Mouse (Mus musculus) neural tube, embryonic 13.5 days (tissue): ENCODE measurements at regions not wholly inside any gene's neighbourhood (a gene's known extent, or its start where the extent isn't known, plus 50 kb on each side); places are given as distances from the start of the nearest gene placed in this dataset.

Experiments used
- ATAC-seq: fragments of 200-750 bp; cut with Nextera tagmentation; 2 replicates; pipeline ENCODE4 v1.8.0; 2017; ENCODE audit warnings: low read depth, mild to moderate bottlenecking, moderate TSS enrichment, moderate library complexity
- H3K27ac ChIP-seq: fragments of 300-500 bp; sonication (generic); replicated peaks from 2 replicates; pipeline ENCODE4 v1.5.1; 2015; ENCODE audit warnings: moderate library complexity, mild to moderate bottlenecking, inconsistent platforms
- H3K27me3 ChIP-seq: fragments of 300-500 bp; sonication (generic); 2 replicates; pipeline ENCODE4 v1.6.1; 2015; ENCODE audit warnings: mild to moderate bottlenecking, inconsistent platforms
- H3K36me3 ChIP-seq: fragments of 300-500 bp; sonication (generic); 2 replicates; pipeline ENCODE4 v1.6.1; 2015; ENCODE audit warnings: mild to moderate bottlenecking, inconsistent platforms
- H3K4me1 ChIP-seq: fragments of 300-500 bp; sonication (generic); replicated peaks from 2 replicates; pipeline ENCODE4 v1.6.1; 2015; ENCODE audit warnings: inconsistent platforms
- H3K4me2 ChIP-seq: fragments of 300-500 bp; sonication (generic); 2 replicates; pipeline ENCODE4 v1.6.1; 2015; ENCODE audit warnings: inconsistent platforms, mild to moderate bottlenecking, moderate library complexity
- H3K4me3 ChIP-seq: fragments of 300-500 bp; sonication (generic); 2 replicates; pipeline ENCODE4 v1.5.1; 2015; ENCODE audit warnings: mild to moderate bottlenecking, inconsistent platforms
- H3K9ac ChIP-seq: fragments of 300-500 bp; sonication (generic); 2 replicates; pipeline ENCODE4 v1.6.1; 2015; ENCODE audit warnings: moderate library complexity, mild to moderate bottlenecking, inconsistent platforms
- H3K9me3 ChIP-seq: fragments of 300-500 bp; sonication (generic); 2 replicates; pipeline ENCODE4 v1.6.1; 2016; ENCODE audit warnings: inconsistent platforms
- WGBS: fragments of 180-500 bp; shearing (Covaris S2); methylation state at CpG from one replicate; pipeline ENCODE4 v1.1.7; 2015; 5-methylcytosine and 5-hydroxymethylcytosine counted together

DNA sequence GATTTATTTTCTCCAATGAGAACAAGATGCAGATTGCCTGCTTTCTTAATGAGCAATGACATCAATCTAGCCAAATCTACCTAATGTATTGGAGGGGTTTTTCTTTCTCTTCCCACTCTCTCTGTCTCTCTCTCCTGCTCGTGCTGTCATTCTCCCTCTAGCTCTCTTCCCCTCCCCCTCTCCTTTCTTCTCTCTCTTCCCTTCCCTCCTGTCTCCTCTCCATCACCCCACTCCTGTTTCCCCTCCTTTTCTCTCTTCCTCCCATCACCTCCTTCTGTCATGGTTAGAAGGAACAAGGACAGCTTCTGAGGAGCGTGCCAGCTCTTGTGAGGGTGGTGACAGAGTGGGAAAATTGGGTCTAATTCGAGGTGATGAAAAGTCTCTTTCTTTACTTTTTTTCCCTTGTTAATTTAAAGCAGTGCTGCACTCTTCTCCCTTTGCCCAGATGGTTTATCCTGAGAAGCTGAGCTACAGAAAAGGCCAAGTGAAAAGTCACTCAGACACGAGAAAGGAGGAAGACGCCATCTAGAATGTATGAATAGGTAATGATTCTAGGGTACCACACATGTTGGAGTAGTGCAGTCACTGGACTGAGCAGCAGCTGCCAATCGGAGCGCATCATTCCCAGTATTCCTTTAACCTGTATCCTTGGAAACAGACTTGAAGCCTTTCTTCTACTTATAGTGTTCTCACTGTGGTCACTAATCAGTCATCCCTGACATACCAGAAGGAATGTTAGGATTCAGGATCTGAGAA lies 163.2 kb upstream of the Fam92a start:
- peaks cover 21% of the 10 kb centered on the region for H3K4me1 ChIP-seq
- 54% methylated on average over 7 of the region's 7 CpGs for WGBS
- no peaks in the 10 kb centered on the region for H3K9me3 ChIP-seq
- H3K4me3 ChIP-seq: no peak overlapping the region
- H3K9ac ChIP-seq: no peak overlapping the region
- peak overlapping the region; percentile 81 for H3K27ac ChIP-seq
- H3K36me3 ChIP-seq: no peaks in the 10 kb centered on the region
- H3K27me3 ChIP-seq: no peaks in the 10 kb centered on the region
- peak overlapping the region; percentile 14 for H3K4me2 ChIP-seq
- ATAC-seq: peak; percentile 52

DNA sequence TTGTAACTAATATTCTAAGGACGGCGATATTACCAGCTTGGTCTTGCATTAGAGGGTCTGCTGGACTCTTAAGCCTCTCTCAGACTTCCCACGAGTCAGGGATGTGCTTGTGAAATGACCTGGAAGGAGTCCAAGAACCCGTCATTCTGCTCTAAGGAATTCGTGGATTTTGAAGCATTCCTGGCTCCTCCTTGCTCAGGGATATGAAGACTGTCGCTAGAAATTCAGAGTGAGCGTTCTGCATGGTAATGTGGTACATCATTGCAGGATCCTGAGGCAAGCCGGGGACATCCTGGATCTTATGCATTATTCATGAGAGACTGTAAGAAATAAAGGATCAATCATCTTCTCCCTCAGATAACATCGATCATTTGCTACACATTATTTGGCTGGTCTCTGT lies 162.6 kb upstream of the Fam92a start:
- ATAC-seq: peak; percentile 91
- peaks cover 21% of the 10 kb centered on the region for H3K4me1 ChIP-seq
- no peaks in the 10 kb centered on the region for H3K36me3 ChIP-seq
- peak overlapping the region; percentile 14 for H3K4me2 ChIP-seq
- peak overlapping the region; percentile 81 for H3K27ac ChIP-seq
- WGBS: 41% methylated on average over 9 of the region's 9 CpGs
- 0 out of 2 replicates have a peak overlapping the region, but pooled peaks have one; percentile 12 for H3K9ac ChIP-seq
- H3K27me3 ChIP-seq: no peaks in the 10 kb centered on the region
- no peaks in the 10 kb centered on the region for H3K9me3 ChIP-seq
- H3K4me3 ChIP-seq: no peak overlapping the region

DNA sequence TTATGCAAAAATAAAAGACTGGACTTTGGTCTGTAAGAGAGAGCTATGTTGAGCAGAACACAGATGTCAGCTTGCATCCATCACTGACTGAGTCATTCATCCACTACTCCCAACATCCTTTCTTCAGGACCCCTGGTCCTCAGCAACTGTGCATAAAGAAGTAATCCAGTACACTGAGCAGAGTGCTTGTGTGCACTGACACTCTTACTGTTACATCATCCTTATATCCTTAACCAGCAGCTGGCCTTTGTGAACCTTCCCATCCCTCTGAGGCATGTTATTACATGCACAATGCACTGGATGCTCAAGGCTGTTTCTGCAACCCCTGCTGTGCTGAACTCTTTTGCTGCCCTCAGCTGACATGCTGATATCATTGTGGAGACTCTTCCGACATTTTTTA lies 144.2 kb upstream of the Fam92a start:
- ATAC-seq: no peak
- Histone ChIP-seq H3K9ac (no peak overlapping the region), H3K4me3 (no peak overlapping the region), H3K4me1 (peaks cover 2% of the 10 kb centered on the region; the same call in 1 of the 2 replicates), H3K27ac (0 out of 2 replicates have a peak overlapping the region, but pooled peaks have one; percentile 14), H3K27me3 (no peaks in the 10 kb centered on the region), H3K4me2 (no peak overlapping the region), H3K36me3 (no peaks in the 10 kb centered on the region), H3K9me3 (no peaks in the 10 kb centered on the region)
- WGBS: 53% methylated on average over 1 of the region's 1 CpGs

DNA sequence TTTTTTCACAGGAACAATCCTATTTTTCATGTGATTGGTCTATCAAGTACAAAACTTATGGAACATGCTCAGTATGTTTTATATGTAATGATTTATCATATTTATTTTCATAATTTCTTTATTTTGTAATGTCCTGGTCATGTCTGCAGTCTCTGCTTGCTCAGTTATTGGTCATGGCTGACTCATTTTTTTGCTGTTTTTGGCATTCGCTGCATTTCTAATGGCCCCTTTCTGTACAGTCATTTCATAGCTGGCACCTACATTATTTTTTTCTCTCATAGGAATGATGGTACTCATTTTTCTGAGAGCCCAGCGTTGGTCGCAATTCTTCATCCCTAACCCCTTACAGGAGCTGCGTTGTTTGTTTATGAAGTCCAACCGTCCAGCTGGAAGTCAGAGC lies 136.5 kb upstream of the Fam92a start:
- no peaks in the 10 kb centered on the region for H3K27me3 ChIP-seq
- no peak overlapping the region for H3K4me3 ChIP-seq
- H3K36me3 ChIP-seq: no peaks in the 10 kb centered on the region
- ATAC-seq: no peak
- no peak overlapping the region for H3K4me2 ChIP-seq
- no peak overlapping the region for H3K9ac ChIP-seq
- H3K4me1 ChIP-seq: peaks cover 24% of the 10 kb centered on the region
- 69% methylated on average over 5 of the region's 5 CpGs for WGBS
- no peaks in the 10 kb centered on the region for H3K9me3 ChIP-seq
- H3K27ac ChIP-seq: peak overlapping the region; percentile 68; the same call in 1 of the 2 replicates

DNA sequence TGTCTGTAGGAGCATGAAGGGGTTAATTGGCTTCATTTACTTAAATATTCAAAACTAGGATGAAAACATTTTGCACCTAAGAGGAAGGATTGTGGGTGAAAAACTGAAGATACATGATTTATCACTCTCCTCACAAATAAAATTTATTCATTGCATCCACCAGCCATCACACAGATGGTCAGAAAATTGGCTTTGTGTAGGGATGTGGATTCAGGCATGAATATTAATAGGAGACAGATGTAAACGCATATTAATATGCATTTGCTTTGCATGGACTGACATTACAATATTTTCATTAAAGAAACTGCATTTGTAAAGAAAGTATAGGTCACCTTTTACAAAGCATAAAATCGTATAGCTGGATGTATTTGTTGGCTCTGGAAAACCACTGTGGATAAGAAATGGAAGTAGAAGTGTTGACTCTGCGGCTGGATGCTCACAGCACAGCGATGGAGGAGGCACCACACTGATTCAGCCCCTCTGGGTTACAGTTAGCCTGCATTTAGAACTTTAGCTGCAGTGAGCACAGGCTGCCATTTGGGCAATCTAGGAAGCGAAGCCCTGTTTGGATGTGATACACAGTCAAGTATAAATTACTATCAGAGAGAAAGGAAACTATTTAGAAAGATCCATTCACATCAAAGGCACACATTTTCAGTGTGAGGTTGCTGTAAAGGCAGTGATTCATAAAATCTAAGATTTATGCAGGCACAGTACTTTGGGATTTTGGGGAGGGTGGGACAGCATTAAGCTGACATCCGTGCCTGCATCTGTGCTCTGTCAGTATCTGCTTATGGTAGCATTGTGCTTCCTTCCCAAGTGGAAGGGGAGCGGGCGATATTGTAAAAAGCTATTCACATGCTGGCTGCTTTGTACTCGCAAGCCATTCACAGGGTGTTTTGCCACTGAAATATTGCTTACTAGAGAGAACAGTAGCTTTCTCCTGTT lies 135.1 kb upstream of the Fam92a start:
- Histone ChIP-seq H3K4me2 (peak overlapping the region; percentile 36), H3K36me3 (no peaks in the 10 kb centered on the region), H3K27ac (peak overlapping the region; percentile 86), H3K4me3 (no peak overlapping the region), H3K9me3 (no peaks in the 10 kb centered on the region), H3K9ac (peak overlapping the region; percentile 46; the same call in 1 of the 2 replicates), H3K27me3 (no peaks in the 10 kb centered on the region), H3K4me1 (peaks cover 24% of the 10 kb centered on the region)
- ATAC-seq: peak; percentile 90
- 29% methylated on average over 9 of the region's 9 CpGs for WGBS

DNA sequence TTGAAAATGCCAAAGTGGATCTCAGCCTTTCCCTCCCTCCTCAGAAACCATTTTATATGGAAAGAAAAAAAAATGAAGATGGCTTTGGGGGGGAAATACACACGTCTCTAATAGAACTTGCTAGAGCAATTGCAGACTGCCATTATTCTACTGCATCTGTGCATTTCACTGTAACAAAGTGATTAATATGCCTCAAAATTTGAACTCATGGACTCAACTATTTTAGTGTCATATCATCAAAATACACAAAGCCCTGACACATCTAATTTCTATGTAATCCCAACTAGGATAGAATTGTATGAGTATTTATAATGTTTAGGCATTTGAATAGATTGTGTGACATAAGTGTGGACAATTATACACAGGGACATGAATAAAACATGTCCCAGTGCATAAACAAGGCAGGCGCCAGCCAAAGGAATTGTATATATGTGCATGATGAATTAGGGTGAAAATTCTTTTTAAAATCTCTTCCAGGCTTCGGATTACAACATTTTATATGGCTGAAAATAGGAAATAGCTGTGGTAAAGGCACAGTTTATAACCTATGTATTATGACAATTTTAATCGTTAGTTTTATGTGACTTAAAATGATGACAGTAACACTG lies 115.4 kb upstream of the Fam92a start:
- ATAC-seq: peak; percentile 51; the same call in 1 of the 2 replicates
- H3K9me3 ChIP-seq: no peaks in the 10 kb centered on the region; the same call in 1 of the 2 replicates
- H3K27ac ChIP-seq: peak overlapping the region; percentile 79
- no peak overlapping the region for H3K9ac ChIP-seq
- H3K4me3 ChIP-seq: no peak overlapping the region
- peaks cover 4% of the 10 kb centered on the region for H3K4me1 ChIP-seq
- no peaks in the 10 kb centered on the region for H3K36me3 ChIP-seq
- no peak overlapping the region for H3K4me2 ChIP-seq
- 46% methylated on average over 4 of the region's 4 CpGs for WGBS
- no peaks in the 10 kb centered on the region for H3K27me3 ChIP-seq

DNA sequence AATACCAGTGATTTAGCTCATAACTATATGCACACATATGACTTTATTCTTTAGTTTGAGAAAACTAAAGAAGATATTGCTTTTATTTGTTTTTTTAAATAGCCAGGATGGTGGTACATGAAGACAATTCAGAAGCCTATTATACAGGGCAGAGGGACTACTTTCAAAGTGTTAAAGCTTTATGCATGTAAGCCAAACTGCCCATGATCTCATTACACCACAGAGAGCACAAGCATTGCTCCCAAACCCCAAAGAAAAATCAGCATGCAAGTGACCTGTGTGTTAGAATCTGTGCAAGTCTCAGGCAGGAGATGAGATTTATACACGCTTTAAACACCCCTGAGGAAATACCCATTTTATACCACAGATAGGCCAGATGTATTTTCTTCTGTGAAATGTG lies 114.6 kb upstream of the Fam92a start:
- H3K4me3 ChIP-seq: no peak overlapping the region
- H3K27me3 ChIP-seq: no peaks in the 10 kb centered on the region
- no peak overlapping the region for H3K9ac ChIP-seq
- H3K27ac ChIP-seq: peak overlapping the region; percentile 79
- WGBS: 40% methylated on average over 1 of the region's 1 CpGs
- no peak overlapping the region for H3K4me2 ChIP-seq
- peaks cover 4% of the 10 kb centered on the region for H3K4me1 ChIP-seq
- ATAC-seq: peak; percentile 55
- H3K36me3 ChIP-seq: no peaks in the 10 kb centered on the region
- no peaks in the 10 kb centered on the region; the same call in 1 of the 2 replicates for H3K9me3 ChIP-seq

DNA sequence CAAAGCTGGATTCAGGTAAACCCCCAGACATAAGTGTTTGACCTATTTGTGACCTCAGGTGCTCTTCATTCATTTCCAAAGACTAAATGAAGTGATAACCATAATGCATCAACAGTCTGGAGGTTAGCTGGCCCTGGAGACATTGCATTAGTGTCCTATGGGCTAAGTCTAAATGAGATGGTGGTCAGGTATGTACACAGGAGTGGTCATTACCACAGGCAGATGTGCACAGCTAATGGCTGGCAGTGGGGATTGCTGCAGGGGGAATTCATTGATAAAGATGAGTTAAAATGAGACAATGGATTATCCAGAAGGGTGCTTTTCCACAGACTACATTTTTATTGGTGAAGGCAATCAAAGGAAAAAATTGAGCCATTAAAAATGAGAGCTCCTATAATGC lies 114.2 kb upstream of the Fam92a start:
- no peak overlapping the region for H3K4me2 ChIP-seq
- H3K9ac ChIP-seq: no peak overlapping the region
- H3K27me3 ChIP-seq: no peaks in the 10 kb centered on the region
- H3K9me3 ChIP-seq: no peaks in the 10 kb centered on the region; the same call in 1 of the 2 replicates
- peak; percentile 72; the same call in 1 of the 2 replicates for ATAC-seq
- peaks cover 4% of the 10 kb centered on the region for H3K4me1 ChIP-seq
- H3K4me3 ChIP-seq: no peak overlapping the region
- H3K36me3 ChIP-seq: no peaks in the 10 kb centered on the region
- peak overlapping the region; percentile 79 for H3K27ac ChIP-seq

DNA sequence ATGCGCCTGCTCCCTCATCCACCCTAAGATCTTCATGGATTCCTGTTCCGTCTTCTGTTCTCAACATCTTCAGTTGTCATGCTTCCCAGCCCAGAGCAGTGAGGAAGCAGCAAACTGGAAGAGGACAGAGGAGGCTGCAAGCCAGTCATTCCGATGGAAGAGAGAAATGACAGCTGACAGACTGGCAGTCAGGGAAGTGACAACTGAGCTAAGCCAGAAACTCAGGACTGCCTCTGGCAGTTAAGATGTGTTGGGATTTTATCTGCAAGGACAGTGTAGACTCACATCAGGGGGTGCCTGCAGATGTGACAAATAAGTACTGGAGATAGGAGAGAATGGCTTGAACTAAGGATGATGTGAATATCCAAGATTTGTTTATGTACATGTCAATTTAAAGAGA lies 106.1 kb upstream of the Fam92a start:
- Histone ChIP-seq H3K4me3 (no peak overlapping the region), H3K4me2 (no peak overlapping the region), H3K9me3 (no peaks in the 10 kb centered on the region), H3K27me3 (no peaks in the 10 kb centered on the region), H3K27ac (no peak overlapping the region), H3K36me3 (no peaks in the 10 kb centered on the region), H3K4me1 (peaks cover 11% of the 10 kb centered on the region; the same call in 1 of the 2 replicates), H3K9ac (no peak overlapping the region)
- no peak for ATAC-seq
- WGBS: 79% methylated on average over 3 of the region's 3 CpGs

DNA sequence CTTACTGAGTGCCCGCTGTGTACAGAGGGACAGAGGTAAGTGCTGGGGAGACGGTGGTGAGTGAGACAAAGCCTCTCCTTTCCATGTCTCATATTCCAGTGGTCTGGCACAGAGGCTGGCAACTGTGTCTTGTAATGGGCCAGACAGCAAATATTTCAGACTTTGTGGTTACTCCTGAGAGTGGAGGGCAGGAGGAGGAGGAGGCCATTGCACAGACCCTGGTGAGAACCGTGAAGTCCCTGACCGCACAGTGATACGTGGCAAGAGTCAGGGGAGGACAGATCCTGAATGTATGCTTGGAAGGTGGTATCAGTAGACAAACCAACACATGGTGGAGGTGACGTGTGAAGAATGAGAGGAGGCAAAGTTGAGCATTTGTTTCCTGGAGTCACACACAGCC lies 101.6 kb upstream of the Fam92a start:
- no peak for ATAC-seq
- Histone ChIP-seq H3K9ac (no peak overlapping the region), H3K4me1 (peaks cover 23% of the 10 kb centered on the region), H3K4me3 (no peak overlapping the region), H3K27me3 (no peaks in the 10 kb centered on the region), H3K36me3 (no peaks in the 10 kb centered on the region), H3K27ac (peak overlapping the region; percentile 14), H3K9me3 (no peaks in the 10 kb centered on the region), H3K4me2 (no peak overlapping the region)
- 79% methylated on average over 6 of the region's 6 CpGs for WGBS

DNA sequence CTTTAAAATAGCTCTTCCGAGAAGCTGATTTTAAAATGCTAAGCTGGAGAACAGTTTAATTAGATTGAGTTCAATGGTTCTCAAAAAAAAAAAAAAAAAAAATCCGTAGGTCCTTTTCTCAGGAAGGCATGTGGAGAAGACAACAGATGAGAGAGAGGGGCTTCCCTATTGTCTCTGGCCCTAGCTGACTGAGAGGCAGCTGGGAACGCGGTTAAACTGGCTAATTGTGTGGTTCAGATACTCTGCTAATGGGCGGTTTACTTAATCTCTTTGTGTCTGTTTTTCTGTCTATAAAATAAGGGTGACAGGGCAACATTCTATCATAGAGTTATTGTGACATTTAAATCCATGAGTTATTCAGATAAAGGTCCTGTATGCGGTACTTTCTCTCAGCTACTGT lies 101.1 kb upstream of the Fam92a start:
- Histone ChIP-seq H3K4me2 (no peak overlapping the region), H3K4me3 (no peak overlapping the region), H3K9me3 (no peaks in the 10 kb centered on the region), H3K4me1 (peaks cover 23% of the 10 kb centered on the region), H3K27me3 (no peaks in the 10 kb centered on the region), H3K9ac (no peak overlapping the region), H3K36me3 (no peaks in the 10 kb centered on the region), H3K27ac (peak overlapping the region; percentile 14)
- no peak for ATAC-seq
- WGBS: 37% methylated on average over 6 of the region's 6 CpGs

DNA sequence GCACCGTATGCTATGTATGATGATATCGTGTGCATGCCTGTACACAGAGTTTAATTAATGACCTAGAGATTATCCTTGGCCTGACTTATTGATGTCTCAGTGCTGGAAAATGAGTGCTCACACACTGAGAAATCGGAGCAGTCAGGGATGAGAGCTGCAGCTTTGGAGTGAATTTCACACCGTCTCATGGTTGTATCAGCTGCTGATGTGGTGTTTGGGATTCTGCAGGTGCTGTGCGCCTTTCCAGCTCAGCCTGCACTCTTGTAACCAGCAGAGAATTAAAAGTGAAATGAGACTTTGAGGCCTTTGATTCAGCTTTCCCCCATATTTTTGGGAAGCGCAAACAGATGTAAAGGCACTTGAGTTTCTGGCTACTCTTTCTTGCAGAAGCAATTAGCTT lies 100.6 kb upstream of the Fam92a start:
- Histone ChIP-seq H3K9ac (0 out of 2 replicates have a peak overlapping the region, but pooled peaks have one; percentile 8), H3K36me3 (no peaks in the 10 kb centered on the region), H3K27ac (peak overlapping the region; percentile 77), H3K27me3 (no peaks in the 10 kb centered on the region), H3K9me3 (no peaks in the 10 kb centered on the region), H3K4me3 (no peak overlapping the region), H3K4me1 (peaks cover 23% of the 10 kb centered on the region), H3K4me2 (no peak overlapping the region)
- WGBS: 53% methylated on average over 6 of the region's 6 CpGs
- 0 out of 2 replicates have a peak, but pooled peaks have one; percentile 28 for ATAC-seq
